Mouse (Mus musculus) heart, adult 2 months (tissue): ENCODE measurements around the gene Vmn1r40.

Experiments used
- CTCF ChIP-seq: fragments of 200-600 bp; IDR thresholded peaks from 2 replicates; pipeline ENCODE4 v1.8.1; 2022; ENCODE audit warnings: antibody characterized with exemption, mild to moderate bottlenecking, moderate library complexity
- EP300 ChIP-seq: fragments of 200-500 bp; IDR thresholded peaks from 2 replicates; pipeline ENCODE4 v1.6.1; 2011; ENCODE audit warnings: low read depth, low read length, control low read depth; ENCODE audit not compliant: insufficient read depth
- POLR2A ChIP-seq: fragments of 200-500 bp; IDR thresholded peaks from 2 replicates; pipeline ENCODE4 v1.6.1; 2011; ENCODE audit warnings: mild to moderate bottlenecking, low read depth, low read length, control low read depth; ENCODE audit not compliant: insufficient read depth

GRCm38 (mm10) chr6:89662521-89662920 lies 44.8 kb upstream of the Vmn1r40 start:
- TF ChIP-seq EP300 (no peak), CTCF (no peak), POLR2A (no peak)
